Mouse (Mus musculus): ENCODE measurements around the gene Rassf9.

Rassf9 gene

DNA sequence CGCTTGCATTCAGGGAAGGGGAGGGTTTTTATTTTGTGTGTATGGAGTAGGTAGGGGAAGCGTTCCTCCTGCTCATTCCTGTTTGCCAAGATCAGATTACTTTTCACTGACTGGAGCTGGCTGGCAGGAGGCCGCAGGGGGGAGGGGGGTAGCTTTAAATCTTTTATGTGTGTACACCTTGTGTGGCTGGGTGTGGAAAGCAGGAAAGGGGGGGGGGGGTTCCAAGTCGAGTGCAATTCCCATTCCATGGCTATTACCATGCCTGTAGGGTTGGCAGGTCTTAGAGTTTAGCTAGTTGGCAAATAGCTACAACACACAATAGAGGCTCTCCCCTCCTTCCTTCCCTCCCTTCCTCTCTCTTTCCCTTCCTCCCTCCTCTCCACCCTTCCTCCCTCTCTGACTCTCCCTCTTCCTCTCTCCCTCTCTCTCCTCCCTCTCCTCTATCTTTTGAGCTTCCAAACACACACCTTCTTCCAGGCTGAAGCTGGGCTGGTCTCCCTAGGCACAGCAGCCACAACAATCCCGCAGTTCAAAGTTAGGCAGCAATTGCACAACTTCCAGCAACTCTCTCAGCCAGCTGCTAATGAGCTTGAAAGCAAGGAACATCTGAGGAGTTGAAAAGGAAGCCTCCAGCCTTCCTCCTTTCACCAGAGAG lies at the start of gene Rassf9:
Gene Rassf9 (plus strand): TSS at position 416 of the 655 bp plus-strand sequence.
- peak; percentile 81 for DNase-seq

GRCm38 (mm10) chr10:102469412-102469811 lies 42.6 kb upstream of the Rassf9 start:
- DNase-seq, result no peak

GRCm38 (mm10) chr10:102490386-102490785 lies 21.6 kb upstream of the Rassf9 start, which contains the start of gene Nts:
Nts (minus strand) TSS chr10:102490486.
- no peak for DNase-seq

DNA sequence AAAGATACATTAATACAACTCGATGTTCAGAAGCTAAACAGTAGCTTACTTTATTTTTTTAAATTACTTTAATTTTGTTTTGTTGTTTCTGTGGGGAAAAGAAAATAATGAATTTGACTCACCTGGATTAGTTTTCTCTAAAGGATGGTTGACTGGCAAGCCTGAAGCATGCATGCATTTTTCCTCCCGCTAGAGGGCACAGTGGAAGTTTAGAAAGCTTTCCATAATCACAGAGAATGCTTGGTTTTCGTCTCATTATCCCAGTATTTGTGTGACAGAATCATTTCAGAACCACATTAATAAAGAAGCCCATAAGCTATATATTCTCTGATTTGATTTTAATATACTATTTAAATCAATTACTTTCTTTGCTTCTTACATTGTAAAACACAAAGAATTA lies 20.2 kb upstream of the Rassf9 start:
- DNase-seq, result peak; percentile 48

- peak; percentile 62 for DNase-seq
Measured at GRCm38 (mm10) chr10:102498754-102499153, 13.3 kb upstream of the Rassf9 start.

DNA sequence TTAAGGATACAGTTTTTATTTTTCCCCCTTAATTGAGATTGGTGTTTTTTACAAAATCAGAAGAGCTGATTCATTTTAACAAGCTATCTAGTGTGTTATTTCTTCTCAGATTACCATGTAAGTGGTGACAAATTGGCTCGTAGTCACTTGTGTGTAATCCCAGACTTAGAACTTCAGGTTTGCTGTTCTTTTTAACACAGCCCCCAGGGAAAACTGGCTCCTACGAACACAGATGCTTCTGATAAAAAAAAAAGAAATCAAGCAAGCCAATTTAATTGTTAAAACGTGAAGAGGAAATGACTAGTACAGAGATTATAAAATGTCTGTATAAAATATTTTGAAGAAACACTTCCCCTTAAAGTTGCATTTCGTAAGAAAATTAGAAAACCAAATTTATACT lies 4.6 kb upstream of the Rassf9 start:
- no peak for DNase-seq

- DNase-seq, result no peak
Measured at GRCm38 (mm10) chr10:102511461-102511806, 588 bp upstream of the Rassf9 start.

GRCm38 (mm10) chr10:102514159-102514558 lies 2.1 kb downstream of the Rassf9 start:
- no peak for DNase-seq

- no peak for DNase-seq
Measured at GRCm38 (mm10) chr10:102527901-102528300, 15.9 kb downstream of the Rassf9 start.

- no peak for DNase-seq
Measured at GRCm38 (mm10) chr10:102553941-102554340, 41.9 kb downstream of the Rassf9 start.

DNA sequence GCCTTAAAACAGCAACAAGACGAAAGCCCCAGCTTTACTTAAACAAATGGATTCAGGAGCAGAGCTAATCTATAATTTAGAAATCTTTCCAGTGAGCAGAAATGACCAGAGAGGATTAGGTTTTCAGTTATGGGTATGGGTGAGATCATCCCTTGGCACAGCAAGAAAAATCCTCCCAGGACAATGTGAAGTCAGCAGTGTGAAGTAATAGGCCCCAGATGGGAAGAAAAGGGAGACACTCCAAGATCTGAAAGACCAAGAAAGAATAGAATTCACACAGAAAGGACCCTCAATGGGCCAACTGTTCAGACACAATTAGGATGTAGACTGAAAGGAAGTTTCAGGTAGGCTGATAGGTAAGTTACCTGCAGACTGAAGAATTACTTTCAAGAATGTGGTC lies 50.5 kb downstream of the Rassf9 start:
- no peak for DNase-seq

- no peak for DNase-seq
Measured at GRCm38 (mm10) chr10:102577970-102578369, 65.9 kb downstream of the Rassf9 start.

DNA sequence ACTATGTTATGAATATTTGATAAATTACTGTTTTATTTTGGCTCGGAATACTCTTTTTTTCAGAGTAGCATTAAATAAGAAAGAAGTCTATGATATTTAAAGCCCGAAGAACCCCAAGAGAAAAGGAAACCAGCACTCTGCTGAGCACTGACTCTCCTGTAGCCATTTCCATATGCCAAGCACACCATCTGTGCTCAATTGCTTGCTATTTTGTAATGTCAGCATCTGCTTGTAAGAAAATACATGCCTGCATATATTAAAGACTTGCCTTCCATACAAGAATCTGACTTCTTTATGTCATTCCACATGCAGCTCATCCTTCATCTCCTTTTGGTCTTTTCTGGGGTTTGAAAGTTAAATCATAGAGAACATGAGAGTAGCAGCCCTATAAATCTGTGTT lies 82.3 kb downstream of the Rassf9 start:
- no peak for DNase-seq
